Mouse (Mus musculus): ENCODE data around the gene Flna. TPM values are rescaled to one million over a fixed set of nuclear protein-coding genes. Genes with fewer than 3 reads are reported as not detected.

Flna gene
- polyA plus RNA-seq, 1 experiment from 2014 or later: 284 TPM

GRCm38 (mm10) chrX:74176959-74177358 lies 72.7 kb downstream of the Flna start, which contains the start of gene Tktl1:
TSS of gene Tktl1 (plus strand) at chrX:74177259.
- Histone ChIP-seq H3K9me3 (ENCODE audit: control insufficient read depth, low read length) (no peaks in the 10 kb centered on the region), H3K36me3 (ENCODE audit: control insufficient read depth, insufficient read depth, low read length) (no peaks in the 10 kb centered on the region), H3K9ac (ENCODE audit: low read depth, low read length) (no peak within 1 kb of the TSS), H3K4me3 (ENCODE audit: low read depth, low read length) (no peak within 1 kb of the TSS), H3K27me3 (replicated peaks; ENCODE audit: control insufficient read depth, insufficient read depth, low read length) (no peaks in the 10 kb centered on the region), H3K4me1 (ENCODE audit: control insufficient read depth, insufficient read depth, low read length) (no peaks in the 10 kb centered on the region), H3K27ac (replicated peaks; ENCODE audit: low read depth, low read length) (no peak within 1 kb of the TSS), H3K4me2 (ENCODE audit: low read depth, low read length) (no peak within 1 kb of the TSS)
- ATAC-seq (ENCODE audit: low read depth): no peak
- 90% methylated on average over 17 of the region's 17 CpGs for WGBS
- no peak for DNase-seq (ENCODE audit: low spot score)

Small RNA genes lying within 50 kb of the gene (microRNA-seq; reads per million reads assigned to microRNA genes)
- gene Mir7091 (ENCODE audit: borderline number of aligned reads): not detected

Other genes with a start within 250 kb of the Flna start
- gene Irak1, start 225.9 kb downstream of the Flna start, polyA plus RNA-seq (2014; fragmentation: Nextera tagmentation; extraction: Ambion mirVana): 43.3 and 48.2 TPM in 2 replicates
- gene Opn1mw, start 122.4 kb downstream of the Flna start, polyA plus RNA-seq (2014; fragmentation: Nextera tagmentation; extraction: Ambion mirVana): not detected in 2 replicates
- 10.4 and 11.3 TPM in 2 replicates for gene Mecp2, start 114.5 kb downstream of the Flna start, polyA plus RNA-seq (2014; fragmentation: Nextera tagmentation; extraction: Ambion mirVana)
- not detected in 2 replicates for gene Tex28, start 82.0 kb downstream of the Flna start, polyA plus RNA-seq (2014; fragmentation: Nextera tagmentation; extraction: Ambion mirVana)
- gene Tktl1, start 72.6 kb downstream of the Flna start, polyA plus RNA-seq (2014; fragmentation: Nextera tagmentation; extraction: Ambion mirVana): not detected in 2 replicates
- 26.1 and 26.9 TPM in 2 replicates for gene Emd, start 4.9 kb upstream of the Flna start, polyA plus RNA-seq (2014; fragmentation: Nextera tagmentation; extraction: Ambion mirVana)
- gene Rpl10, start 21.0 kb upstream of the Flna start, polyA plus RNA-seq (2014; fragmentation: Nextera tagmentation; extraction: Ambion mirVana): 898 and 935 TPM in 2 replicates
- gene Taz, start 32.1 kb upstream of the Flna start, polyA plus RNA-seq (2014; fragmentation: Nextera tagmentation; extraction: Ambion mirVana): 61.5 and 63.1 TPM in 2 replicates
- 16.5 and 19.3 TPM in 2 replicates for gene Dnase1l1, start 32.5 kb upstream of the Flna start, polyA plus RNA-seq (2014; fragmentation: Nextera tagmentation; extraction: Ambion mirVana)
- gene Atp6ap1, start 47.3 kb upstream of the Flna start, polyA plus RNA-seq (2014; fragmentation: Nextera tagmentation; extraction: Ambion mirVana): 138 and 143 TPM in 2 replicates
- 156 and 180 TPM in 2 replicates for gene Gdi1, start 55.2 kb upstream of the Flna start, polyA plus RNA-seq (2014; fragmentation: Nextera tagmentation; extraction: Ambion mirVana)
- gene Fam50a, start 63.2 kb upstream of the Flna start, polyA plus RNA-seq (2014; fragmentation: Nextera tagmentation; extraction: Ambion mirVana): 45.6 and 47.9 TPM in 2 replicates
- gene Plxna3, start 79.2 kb upstream of the Flna start, polyA plus RNA-seq (2014; fragmentation: Nextera tagmentation; extraction: Ambion mirVana): 18.0 and 19.7 TPM in 2 replicates
- 94.0 and 104 TPM in 2 replicates for gene Lage3, start 103.8 kb upstream of the Flna start, polyA plus RNA-seq (2014; fragmentation: Nextera tagmentation; extraction: Ambion mirVana)
- gene Ubl4a, start 123.4 kb upstream of the Flna start, polyA plus RNA-seq (2014; fragmentation: Nextera tagmentation; extraction: Ambion mirVana): 78.8 and 83.5 TPM in 2 replicates
- 21.4 and 22.5 TPM in 2 replicates for gene Slc10a3, start 123.5 kb upstream of the Flna start, polyA plus RNA-seq (2014; fragmentation: Nextera tagmentation; extraction: Ambion mirVana)
- 38.4 and 43.0 TPM in 2 replicates for gene Fam3a, start 143.5 kb upstream of the Flna start, polyA plus RNA-seq (2014; fragmentation: Nextera tagmentation; extraction: Ambion mirVana)
- gene Ikbkg, start 143.5 kb upstream of the Flna start, polyA plus RNA-seq (2014; fragmentation: Nextera tagmentation; extraction: Ambion mirVana): 20.7 and 25.4 TPM in 2 replicates
- 43.9 and 50.7 TPM in 2 replicates for gene G6pdx, start 179.4 kb upstream of the Flna start, polyA plus RNA-seq (2014; fragmentation: Nextera tagmentation; extraction: Ambion mirVana)
- gene Gm6880, start 231.6 kb upstream of the Flna start, polyA plus RNA-seq (2014; fragmentation: Nextera tagmentation; extraction: Ambion mirVana): not detected in 2 replicates